Mouse (Mus musculus): ENCODE data around the gene Cnot6l.
A peak's percentile ranks its signal among the peaks of the same experiment; 100 is the strongest.

Gene Cnot6l

DNA sequence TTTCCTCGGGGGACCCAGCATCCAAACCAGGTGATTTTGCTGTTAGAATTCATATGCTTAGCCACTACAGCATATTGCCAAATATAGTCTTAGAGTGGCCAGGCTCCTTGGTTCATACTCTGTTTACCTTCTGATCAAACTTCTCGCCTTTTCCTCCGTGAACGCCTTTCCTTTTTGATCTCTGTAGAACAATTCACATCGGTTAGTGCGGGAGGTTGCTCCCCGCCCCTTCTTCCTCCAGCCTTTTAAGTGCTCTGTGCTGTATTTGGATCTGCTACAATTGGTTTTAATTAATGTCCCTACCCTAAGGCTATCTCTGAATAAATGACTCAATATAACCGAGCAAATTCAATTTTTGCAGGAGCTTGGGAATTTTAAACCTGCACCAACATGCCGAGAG, 12.2 kb upstream of the Cnot6l start:
- no peaks in the 10 kb centered on the region for H3K36me3 ChIP-seq (ENCODE audit: control insufficient read depth, insufficient read depth, low read length, poor library complexity, severe bottlenecking)
- no peaks in the 10 kb centered on the region for H3K27me3 ChIP-seq (ENCODE audit: control insufficient read depth, insufficient read depth, low read length, poor library complexity, severe bottlenecking)
- no peak for DNase-seq (ENCODE audit: low read depth, low spot score)

DNA sequence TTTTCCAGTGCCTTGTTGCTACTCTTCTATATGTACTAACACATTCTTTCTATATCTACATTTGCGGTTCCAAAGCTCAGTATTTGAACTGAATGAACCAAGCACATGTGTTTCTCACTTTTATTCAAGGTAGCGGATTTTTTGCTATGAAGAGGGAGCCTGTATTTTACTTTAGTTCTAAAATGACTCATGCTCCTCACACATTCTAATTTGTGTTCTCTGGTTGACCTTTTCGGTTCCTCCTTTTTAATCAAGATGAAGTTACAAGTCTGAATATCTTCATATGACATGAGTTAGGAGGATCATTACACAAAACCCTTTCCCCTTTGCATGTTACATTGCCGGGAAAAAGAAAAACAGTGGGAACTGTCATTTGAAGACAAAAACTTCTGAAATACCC, 7.8 kb upstream of the Cnot6l start:
- no peaks in the 10 kb centered on the region for H3K27me3 ChIP-seq (ENCODE audit: control insufficient read depth, insufficient read depth, low read length, poor library complexity, severe bottlenecking)
- peak; percentile 19 for DNase-seq (ENCODE audit: low read depth, low spot score)
- H3K36me3 ChIP-seq (ENCODE audit: control insufficient read depth, insufficient read depth, low read length, poor library complexity, severe bottlenecking) = no peaks in the 10 kb centered on the region

- DNase-seq (ENCODE audit: low read depth, low spot score) = no peak
- no peaks in the 10 kb centered on the region for H3K36me3 ChIP-seq (ENCODE audit: control insufficient read depth, insufficient read depth, low read length, poor library complexity, severe bottlenecking)
- no peaks in the 10 kb centered on the region for H3K27me3 ChIP-seq (ENCODE audit: control insufficient read depth, insufficient read depth, low read length, poor library complexity, severe bottlenecking)
These were observed 6.5 kb upstream of the Cnot6l start for GRCm38 (mm10) chr5:96170443-96170842.

DNA sequence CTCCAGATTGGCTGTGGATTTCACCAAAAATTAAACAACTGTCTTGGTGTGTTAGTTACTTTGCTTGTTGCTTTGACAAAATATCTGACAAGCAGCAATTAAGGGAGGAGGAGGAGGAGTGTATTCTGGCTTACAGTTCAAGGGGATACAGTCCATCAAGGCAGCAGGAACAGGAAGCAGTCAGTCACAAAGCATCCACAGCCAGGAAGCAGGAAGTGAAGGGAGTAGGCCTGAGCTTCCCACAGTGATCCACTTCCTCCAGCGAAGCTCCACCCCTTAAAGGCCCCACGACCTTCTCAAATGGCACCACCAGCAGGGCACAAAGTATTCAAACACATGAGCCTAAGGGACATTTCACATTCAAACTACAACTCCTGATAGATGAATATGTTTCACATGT, 2.8 kb upstream of the Cnot6l start:
- DNase-seq (ENCODE audit: low read depth, low spot score) = peak; percentile 26
- Histone ChIP-seq H3K36me3 (ENCODE audit: control insufficient read depth, insufficient read depth, low read length, poor library complexity, severe bottlenecking) (no peaks in the 10 kb centered on the region), H3K27me3 (ENCODE audit: control insufficient read depth, insufficient read depth, low read length, poor library complexity, severe bottlenecking) (no peaks in the 10 kb centered on the region)

GRCm38 (mm10) chr5:96163396-96164020, 463 bp downstream of the Cnot6l start:
- peak; percentile 66 for DNase-seq (ENCODE audit: low read depth, low spot score)
- no peaks in the 10 kb centered on the region for H3K27me3 ChIP-seq (ENCODE audit: control insufficient read depth, insufficient read depth, low read length, poor library complexity, severe bottlenecking)
- no peaks in the 10 kb centered on the region for H3K36me3 ChIP-seq (ENCODE audit: control insufficient read depth, insufficient read depth, low read length, poor library complexity, severe bottlenecking)

DNA sequence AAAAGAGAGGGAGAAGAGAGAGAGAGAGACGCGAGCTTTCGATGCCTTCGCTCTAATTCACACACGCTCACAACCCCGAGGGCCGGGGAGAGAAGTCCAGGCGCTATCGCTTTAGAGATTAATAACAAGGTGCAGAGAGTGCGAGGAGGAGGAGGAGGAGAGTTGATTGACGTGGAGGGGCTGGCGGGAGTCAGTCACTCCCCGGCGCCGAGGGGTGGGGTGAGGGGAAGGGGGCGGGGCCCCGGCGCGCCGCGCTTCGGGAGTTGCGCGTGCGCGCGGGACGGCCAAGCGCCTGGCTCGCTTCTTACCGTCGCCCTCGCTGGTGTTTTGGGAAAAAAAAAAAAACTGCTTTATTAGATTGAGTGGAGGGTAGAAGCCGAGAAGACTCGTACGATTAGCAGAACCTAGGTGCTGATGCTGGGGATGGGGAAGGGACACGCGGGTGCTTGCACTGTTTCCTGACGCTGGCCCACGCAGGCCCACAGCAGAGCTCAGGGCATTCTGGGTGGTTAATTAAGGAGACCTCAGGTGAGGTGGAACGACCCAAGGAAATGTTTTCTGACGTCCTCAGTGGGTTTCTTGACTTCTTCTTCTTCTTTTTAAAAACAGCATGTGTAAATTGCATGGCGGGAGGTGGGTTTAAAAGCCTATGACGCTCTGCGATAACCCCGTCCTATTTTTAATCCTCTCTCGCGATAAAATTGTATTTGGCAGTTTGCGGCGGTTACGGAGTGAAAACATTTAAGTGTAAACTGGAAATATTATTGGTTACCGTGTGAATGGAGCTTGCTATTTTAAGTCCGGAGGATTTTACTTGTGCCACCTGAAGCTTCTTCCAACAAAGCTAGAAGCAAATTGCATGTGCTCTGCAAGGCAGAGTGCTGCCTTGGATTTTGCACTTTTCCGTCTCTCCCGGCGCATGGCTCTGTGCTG, 1.3 kb downstream of the Cnot6l start:
- H3K27me3 ChIP-seq (ENCODE audit: control insufficient read depth, insufficient read depth, low read length, poor library complexity, severe bottlenecking) = no peaks in the 10 kb centered on the region
- DNase-seq (ENCODE audit: low read depth, low spot score) = peak; percentile 91

GRCm38 (mm10) chr5:96161578-96162398, 2.2 kb downstream of the Cnot6l start:
- peak; percentile 73 for DNase-seq (ENCODE audit: low read depth, low spot score)
- H3K27me3 ChIP-seq (ENCODE audit: control insufficient read depth, insufficient read depth, low read length, poor library complexity, severe bottlenecking) = no peaks in the 10 kb centered on the region
- H3K36me3 ChIP-seq (ENCODE audit: control insufficient read depth, insufficient read depth, low read length, poor library complexity, severe bottlenecking) = no peaks in the 10 kb centered on the region

More for the DNA sequence above, 1.3 kb downstream of the Cnot6l start:
- no peaks in the 10 kb centered on the region for H3K36me3 ChIP-seq (ENCODE audit: control insufficient read depth, insufficient read depth, low read length, poor library complexity, severe bottlenecking)

DNA sequence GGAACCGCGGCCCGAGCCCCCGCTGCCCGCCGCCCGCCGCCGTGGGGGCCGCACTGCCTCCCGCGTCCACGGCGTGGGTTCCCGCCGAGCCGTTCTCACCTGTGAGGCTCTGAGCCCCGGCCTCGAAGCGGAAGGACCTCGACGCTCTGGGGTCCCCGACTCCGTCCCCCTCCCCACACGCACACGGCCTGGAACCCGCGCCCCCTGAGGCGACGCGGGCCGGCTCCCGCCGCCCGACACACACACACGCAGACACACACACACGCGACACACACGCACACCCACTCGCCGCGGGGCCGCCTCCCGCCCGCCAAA, 2.8 kb downstream of the Cnot6l start:
- H3K36me3 ChIP-seq (ENCODE audit: control insufficient read depth, insufficient read depth, low read length, poor library complexity, severe bottlenecking) = no peaks in the 10 kb centered on the region
- DNase-seq (ENCODE audit: low read depth, low spot score) = no peak

DNA sequence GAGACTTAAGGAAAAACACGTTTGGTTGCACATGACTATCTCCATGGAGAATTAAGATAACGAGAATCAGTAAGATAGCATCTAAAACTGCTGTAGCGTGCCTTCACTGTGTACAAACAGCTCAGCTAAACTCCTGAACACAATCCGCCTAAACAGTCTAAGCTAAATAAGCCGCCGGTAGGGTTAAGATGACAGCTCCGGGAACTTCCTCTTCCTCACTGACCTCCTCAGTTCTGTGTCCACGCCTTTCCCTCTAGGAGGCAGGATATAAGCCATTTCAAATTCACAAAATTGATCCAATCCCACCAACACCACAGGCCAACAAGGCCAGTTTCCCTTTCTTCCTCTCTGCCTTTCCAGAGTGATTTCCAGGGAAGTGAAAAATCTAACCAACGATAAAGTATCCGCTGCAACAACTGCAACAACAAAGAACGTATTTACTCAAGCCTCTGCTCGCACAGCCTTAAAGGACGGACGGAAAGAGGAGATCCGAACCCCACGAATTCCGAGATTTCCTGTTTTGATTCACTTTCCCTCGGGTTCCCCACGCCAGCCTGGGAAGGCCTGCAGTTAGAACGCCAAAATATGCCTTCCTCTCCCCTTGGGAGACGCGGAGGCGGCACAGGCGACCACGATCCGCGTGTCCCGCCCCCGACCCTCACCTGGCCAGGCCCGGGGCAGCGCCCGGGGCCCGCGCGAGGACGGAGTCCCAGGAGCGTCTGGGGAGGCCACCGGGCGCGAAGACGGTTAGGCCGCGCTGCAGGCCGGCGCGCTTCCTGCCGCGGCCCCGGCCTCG, 3.3 kb downstream of the Cnot6l start:
- peak; percentile 63 for DNase-seq (ENCODE audit: low read depth, low spot score)
- Histone ChIP-seq H3K36me3 (ENCODE audit: control insufficient read depth, insufficient read depth, low read length, poor library complexity, severe bottlenecking) (no peaks in the 10 kb centered on the region), H3K27me3 (ENCODE audit: control insufficient read depth, insufficient read depth, low read length, poor library complexity, severe bottlenecking) (no peaks in the 10 kb centered on the region)

More for the DNA sequence above, 2.8 kb downstream of the Cnot6l start:
- H3K27me3 ChIP-seq (ENCODE audit: control insufficient read depth, insufficient read depth, low read length, poor library complexity, severe bottlenecking) = no peaks in the 10 kb centered on the region

- Histone ChIP-seq H3K36me3 (ENCODE audit: control insufficient read depth, insufficient read depth, low read length, poor library complexity, severe bottlenecking) (no peaks in the 10 kb centered on the region), H3K27me3 (ENCODE audit: control insufficient read depth, insufficient read depth, low read length, poor library complexity, severe bottlenecking) (no peaks in the 10 kb centered on the region)
- DNase-seq (ENCODE audit: low read depth, low spot score) = no peak
These were observed 21.6 kb downstream of the Cnot6l start for GRCm38 (mm10) chr5:96142351-96142750.

DNA sequence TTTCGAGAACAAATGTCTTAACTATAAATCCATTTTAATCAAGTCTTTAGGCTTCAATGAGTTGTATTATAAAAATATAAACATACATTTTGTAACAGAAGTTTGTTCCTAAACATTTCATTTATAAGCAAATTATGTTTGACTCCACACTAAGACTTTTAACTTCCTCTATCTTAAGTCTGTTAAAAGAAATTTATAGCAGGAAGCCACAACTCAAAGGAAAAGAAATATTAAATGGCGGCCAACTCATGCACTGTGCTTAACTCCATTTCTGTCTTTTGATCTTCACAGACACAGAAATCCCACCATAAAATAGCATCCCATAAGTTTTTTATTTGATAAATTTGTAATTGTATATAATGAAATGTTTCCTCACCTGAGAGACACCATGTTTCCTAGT, 33.3 kb downstream of the Cnot6l start:
- Histone ChIP-seq H3K27me3 (ENCODE audit: control insufficient read depth, insufficient read depth, low read length, poor library complexity, severe bottlenecking) (no peaks in the 10 kb centered on the region), H3K36me3 (ENCODE audit: control insufficient read depth, insufficient read depth, low read length, poor library complexity, severe bottlenecking) (peaks cover 3% of the 10 kb centered on the region; the same call in 1 of the 2 replicates)
- no peak for DNase-seq (ENCODE audit: low read depth, low spot score)

- peaks cover 3% of the 10 kb centered on the region; the same call in 1 of the 2 replicates for H3K36me3 ChIP-seq (ENCODE audit: control insufficient read depth, insufficient read depth, low read length, poor library complexity, severe bottlenecking)
- H3K27me3 ChIP-seq (ENCODE audit: control insufficient read depth, insufficient read depth, low read length, poor library complexity, severe bottlenecking) = no peaks in the 10 kb centered on the region
- no peak for DNase-seq (ENCODE audit: low read depth, low spot score)
These were observed 37.1 kb downstream of the Cnot6l start for GRCm38 (mm10) chr5:96126856-96127255.

DNA sequence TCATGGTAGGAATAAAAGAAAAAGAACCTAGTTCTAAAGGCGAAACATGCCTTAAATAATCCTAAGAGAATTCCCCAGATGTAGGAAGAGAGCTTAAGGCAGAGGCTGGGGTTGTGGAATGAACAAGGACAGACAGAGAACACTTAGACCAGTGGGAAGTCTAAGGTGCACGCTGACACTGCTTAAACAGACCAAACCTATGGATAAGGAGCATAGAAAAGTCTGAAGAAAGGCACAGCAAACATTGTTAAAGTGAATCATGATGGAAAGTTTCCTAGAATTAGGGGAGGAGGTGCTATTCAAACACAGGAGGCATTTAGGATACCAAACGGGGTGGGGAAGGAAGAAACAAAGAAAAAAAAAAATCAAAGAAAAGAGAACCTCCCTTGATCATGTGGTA, 49.0 kb downstream of the Cnot6l start:
- Histone ChIP-seq H3K36me3 (ENCODE audit: control insufficient read depth, insufficient read depth, low read length, poor library complexity, severe bottlenecking) (peaks cover 8% of the 10 kb centered on the region; the same call in 1 of the 2 replicates), H3K27me3 (ENCODE audit: control insufficient read depth, insufficient read depth, low read length, poor library complexity, severe bottlenecking) (no peaks in the 10 kb centered on the region)
- DNase-seq (ENCODE audit: low read depth, low spot score) = no peak

DNA sequence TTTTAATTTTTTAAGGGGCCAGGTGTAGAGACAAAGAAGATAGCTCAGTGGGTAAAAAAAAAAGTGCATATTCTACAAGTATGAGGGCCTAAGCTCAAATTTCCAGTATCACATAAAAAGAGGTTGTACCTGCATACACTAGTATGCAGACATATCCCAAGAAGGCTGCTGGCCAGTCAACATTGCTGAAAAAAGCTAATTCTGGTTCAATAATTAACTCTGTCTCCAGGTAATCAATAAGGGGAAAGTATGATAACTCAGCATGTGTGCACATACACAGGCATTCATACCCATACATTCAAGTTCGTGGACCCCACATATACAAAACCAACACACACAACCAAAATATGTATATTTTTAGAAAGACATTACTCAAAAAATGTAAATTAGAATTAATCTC, 59.3 kb downstream of the Cnot6l start:
- Histone ChIP-seq H3K36me3 (ENCODE audit: control insufficient read depth, insufficient read depth, low read length, poor library complexity, severe bottlenecking) (peaks cover 6% of the 10 kb centered on the region), H3K27me3 (ENCODE audit: control insufficient read depth, insufficient read depth, low read length, poor library complexity, severe bottlenecking) (no peaks in the 10 kb centered on the region)
- DNase-seq (ENCODE audit: low read depth, low spot score) = no peak

All from splenic B cell, adult 2 months (primary cell).